Mouse (Mus musculus): ENCODE measurements around the gene Tinagl1.

Gene Tinagl1

DNA sequence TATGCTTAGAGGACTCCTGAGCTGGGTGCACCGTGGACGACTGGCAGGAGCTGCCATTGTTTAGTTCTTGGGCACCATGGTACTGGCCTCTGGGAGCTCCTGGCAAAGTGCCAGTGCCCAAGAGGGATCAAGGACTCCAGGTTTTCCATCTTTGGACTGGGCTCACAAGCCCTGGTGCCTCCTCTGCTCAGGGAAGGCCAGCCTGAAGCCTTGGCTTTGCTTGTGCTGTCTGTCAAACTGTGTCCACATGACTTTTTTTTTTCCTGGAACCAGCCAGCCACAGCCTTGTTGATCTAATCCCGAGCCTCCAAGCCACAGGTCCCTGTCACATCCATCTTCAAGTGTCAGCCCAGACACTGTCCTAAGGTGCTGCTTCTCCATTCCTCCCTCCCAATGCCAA, 33.1 kb downstream of the Tinagl1 start:
- DNase-seq (ENCODE audit: low read depth, low spot score) = no peak

DNA sequence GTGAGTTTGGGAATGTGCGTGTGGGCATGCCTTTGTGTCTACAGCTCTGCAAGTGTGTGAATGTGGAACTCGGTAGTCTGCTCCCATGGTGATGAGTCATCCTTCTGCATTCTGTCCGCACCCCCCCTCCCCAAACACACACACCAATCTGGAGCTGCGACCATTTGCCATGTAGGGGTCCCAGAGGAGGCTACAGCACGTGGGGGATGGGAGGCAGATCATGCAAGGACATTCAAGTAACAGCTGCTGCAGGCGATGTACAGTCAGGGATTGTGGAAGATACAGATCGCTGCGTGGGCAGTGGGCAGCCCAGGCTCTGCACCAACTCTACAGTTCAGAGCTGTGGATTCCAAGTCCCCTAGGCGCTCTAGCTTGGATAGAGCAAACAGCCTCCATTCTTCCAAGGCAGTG, 33.9 kb downstream of the Tinagl1 start:
- no peak for DNase-seq (ENCODE audit: low read depth, low spot score)

DNA sequence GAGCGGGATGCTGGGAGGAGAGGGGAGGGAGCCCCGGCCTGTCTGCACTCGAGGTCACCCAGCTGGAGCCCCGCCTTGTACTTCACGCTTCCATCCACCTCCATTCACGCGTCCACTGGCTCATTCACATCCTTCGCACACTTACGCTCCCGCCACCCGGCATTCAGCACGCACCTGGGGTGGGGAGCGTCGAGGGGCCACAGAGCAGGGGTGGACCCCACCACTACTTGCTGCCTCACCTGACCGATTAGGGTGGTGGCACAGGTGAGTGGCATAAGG, 35.8 kb downstream of the Tinagl1 start, which contains the start of gene Hcrtr1:
Gene Hcrtr1, minus strand, starts transcription at position 146 of the 279 bp plus-strand sequence.
- DNase-seq (ENCODE audit: low read depth, low spot score) = no peak

DNA sequence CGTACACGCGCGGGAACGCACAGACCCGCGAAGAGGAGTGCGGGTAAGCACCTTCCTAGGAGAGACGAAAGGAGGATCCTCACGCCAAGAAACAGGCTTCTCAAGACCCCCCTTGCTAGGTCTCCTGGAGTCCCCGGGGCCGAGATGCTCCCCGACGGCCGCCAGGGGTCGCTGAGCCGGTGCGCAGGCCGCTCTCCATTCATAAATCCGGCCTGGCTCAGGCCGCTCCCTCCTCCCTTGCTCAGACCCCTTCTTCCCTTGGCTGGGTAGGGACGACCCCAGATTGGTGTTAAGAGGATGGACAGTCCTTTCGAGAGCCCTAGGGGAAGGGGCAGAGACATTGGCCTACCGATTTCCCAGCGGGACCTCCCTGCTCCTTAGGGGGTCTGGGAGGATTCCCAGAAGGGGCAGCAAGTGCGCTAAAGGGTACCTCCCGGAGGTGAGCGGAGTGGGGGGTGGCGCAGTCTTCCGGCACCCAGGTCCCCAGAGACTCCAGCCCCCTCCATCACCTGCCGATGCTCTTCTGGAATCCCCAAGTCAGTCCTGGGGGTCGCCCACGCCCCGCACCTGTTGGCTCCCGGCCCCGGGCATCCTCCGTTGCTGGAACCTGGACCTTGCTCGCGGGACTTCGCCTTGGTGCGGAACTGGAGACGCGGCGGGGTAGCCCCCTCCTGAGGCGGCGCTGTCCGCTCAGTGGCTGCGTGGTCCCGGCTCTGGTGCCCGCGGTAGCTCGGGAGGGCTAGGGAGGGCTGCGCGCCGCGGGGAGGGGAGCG, 36.3 kb downstream of the Tinagl1 start:
- peak; percentile 24 for DNase-seq (ENCODE audit: low read depth, low spot score)

DNA sequence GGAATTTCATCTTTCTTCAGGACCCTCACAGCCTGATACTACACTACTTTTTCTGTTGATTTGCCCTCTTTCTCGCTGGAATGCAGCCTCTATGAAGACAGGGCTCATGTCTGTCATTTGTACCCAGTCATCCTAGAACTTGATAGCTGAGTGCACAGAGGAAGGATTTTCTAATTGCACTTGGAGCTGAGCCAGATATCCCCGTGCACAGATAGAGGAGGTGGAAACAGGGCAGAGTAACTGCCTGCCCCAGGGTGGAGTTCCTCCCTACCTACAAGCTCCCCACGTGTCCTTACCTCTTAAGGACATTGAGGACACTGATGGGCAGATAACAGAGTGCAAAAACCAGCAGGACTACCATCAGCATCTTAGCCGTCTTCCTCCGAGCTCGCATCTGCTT, 41.5 kb downstream of the Tinagl1 start:
- DNase-seq (ENCODE audit: low read depth, low spot score) = no peak

DNA sequence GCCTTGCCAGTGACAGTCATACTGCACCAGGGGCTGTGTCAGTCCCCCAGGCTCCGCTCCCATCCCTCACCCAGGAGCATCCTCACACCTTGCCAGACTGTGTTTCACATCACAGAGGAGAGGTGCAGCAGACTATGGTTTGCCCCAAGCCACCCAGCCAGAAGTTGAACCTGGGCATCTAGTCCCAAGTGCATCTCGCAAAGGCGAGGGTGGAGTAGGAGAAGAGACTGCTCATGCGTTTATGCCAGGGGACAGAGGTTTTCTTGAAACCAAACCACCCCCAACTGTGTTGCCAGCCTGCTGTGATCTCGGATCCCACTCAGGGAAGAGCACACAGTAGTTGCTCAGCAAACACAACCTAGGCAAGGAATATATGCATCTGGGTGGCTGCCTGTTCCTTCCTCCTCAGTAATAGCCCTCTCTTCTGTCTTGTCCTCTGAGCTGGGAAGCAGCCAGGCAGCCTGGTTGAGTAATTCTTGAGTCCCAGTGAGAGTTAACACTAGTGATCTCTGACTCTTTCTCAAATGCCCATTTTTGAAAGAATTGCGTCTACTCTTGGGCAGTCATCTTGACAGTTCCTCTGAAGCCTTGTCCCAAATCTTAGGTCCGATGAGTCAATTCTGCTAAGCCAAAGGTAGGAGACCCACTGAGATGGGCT, 43.3 kb downstream of the Tinagl1 start:
- DNase-seq (ENCODE audit: low read depth, low spot score) = no peak

DNA sequence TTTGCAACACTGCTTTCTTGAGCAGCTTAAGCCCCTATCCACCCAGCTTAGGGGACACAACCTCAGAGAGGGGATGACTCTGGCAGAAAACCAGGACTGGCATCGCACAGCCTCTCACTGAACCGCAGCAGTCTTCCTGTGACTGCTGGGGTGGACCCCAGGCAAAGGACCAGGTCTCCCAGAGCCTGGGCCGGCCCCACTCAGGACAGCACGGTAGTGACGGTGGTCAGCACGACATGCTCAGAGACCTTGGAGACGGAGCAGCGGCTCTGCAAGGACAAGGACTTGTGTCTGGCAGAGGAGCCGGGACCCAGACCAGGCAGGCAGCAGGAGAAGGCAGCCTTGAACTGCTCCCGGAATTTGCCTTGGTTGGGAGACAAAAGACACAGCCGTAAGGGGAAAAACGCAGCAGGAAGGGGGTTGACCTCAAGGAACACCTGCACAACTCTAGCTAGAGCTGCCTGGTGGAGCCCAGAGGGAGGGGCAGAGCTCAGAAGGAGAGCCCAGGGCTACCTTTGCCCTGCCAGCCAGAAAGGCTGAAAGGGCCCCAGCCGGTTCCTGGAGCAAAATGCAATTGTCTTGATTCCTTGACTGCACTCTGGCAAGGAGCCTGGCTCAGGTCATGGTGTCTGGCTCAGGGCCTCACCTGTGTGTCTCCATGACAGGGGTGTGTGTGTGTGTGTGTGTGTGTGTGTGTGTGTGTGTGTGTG, 44.1 kb downstream of the Tinagl1 start:
- no peak for DNase-seq (ENCODE audit: low read depth, low spot score)

DNA sequence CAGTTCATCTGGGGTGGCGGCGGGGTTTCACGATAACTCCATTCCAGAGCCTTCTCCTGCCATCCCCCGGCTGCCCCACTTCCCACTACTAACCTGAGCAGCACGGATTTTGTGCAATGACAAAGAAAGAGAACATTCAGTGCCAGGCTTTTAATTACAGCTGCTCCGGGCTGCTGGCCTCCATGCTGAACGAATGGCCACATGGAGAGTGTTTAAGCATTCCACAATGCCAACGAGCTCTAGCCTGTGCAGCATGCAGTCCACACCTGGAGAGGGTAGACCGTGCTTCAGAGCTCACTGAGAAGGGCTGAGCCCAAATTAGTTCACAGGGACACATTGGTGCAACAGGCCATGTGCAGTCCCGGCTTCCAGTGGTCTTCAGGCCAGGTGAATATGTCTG, 44.8 kb downstream of the Tinagl1 start:
- no peak for DNase-seq (ENCODE audit: low read depth, low spot score)

DNA sequence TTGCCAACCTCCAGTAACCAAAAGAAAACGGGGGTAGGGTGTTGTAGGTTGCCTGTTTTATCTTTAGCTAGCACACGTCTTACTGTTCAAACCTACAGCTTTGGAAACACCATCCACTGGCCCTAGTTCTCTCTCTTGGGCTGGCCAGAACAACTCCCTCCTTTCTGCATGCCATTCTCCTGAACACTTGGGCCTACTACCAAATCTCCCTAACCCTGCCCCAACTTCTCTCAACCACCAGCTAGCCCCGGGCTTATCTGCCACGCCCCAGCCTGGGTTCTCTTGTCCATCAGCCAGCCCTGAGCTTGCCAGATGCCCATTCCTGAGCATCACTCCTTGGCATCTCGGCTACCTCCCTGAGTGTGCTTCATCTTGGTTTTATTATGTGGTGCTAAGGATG, 46.0 kb downstream of the Tinagl1 start:
- no peak for DNase-seq (ENCODE audit: low read depth, low spot score)

DNA sequence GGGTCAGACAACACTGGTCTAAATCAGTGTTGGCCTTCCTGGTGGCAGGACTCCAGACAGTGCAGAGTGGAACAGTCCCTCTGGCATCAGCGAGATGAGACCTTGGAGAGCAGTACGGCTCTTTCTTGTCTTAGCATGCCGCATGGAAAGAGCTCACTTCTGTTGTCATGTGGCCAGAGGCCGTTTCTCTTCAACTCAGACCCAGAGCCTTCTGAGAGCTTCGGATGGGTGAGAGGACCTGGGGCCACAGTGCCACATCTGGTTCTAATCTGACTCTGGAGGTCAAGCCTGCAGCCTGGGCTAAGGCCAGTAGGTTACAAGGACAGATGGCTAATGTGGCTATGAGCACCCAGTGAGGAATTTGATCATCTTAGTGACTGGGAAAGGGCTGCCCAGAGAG, 49.0 kb downstream of the Tinagl1 start:
- no peak for DNase-seq (ENCODE audit: low read depth, low spot score)

DNA sequence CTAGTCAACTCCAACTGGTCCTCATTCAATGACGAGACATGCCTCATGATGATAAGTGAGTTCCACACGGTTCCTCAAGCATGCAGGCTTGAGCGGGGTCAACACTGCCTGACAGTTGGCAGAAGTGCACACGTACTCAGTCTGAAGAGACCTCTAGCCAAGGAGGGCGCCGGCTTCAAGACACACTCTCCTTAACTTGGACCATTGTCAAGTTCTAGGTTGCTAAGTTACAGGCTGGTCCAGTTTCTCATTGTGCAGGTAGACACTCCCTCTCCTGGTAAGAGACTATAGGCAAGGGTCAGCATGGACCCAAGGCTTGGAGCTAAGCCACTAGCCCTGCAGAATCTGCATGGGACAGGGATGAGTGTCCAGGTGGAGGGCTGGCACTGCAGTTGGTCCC, 49.8 kb downstream of the Tinagl1 start:
- no peak for DNase-seq (ENCODE audit: low read depth, low spot score)

DNA sequence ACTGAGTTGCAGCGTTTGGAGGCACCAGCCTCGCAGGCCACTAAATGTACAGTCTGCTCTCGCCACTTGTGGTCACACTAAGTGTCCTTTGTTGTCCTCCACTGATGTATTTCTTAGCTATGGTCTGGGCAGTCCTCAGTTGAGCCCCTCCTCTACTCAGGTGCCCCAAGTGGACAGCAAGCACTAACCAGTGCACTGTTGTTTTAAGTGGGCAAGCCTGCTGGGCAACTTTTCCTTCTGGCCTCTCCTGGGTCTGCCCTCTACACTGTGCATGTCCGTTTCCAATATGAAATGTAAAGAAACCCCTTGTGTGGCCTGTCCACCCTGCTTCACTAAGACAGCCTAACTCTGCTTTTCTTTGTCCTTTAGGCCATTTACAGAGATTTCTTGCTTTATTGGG, 50.8 kb downstream of the Tinagl1 start:
- no peak for DNase-seq (ENCODE audit: low read depth, low spot score)

DNA sequence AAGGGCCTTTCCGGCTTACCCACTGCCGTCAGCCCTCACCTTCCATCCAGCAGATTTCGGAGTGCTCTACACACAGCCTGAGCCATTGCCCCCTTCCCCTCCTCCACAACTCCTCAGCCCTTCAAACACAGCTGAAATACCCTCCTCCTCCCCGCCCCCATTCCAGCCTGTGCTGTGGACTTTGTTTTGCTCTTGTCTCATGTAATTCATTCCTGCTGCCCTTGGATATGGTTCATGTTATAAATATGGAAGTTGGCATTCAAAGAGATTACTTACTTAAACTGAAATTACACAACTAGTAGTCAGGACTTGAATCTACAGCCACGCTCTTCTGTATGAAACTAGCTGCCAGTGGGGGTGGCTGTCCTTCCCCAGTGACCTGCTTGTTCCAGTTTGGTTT, 51.9 kb downstream of the Tinagl1 start:
- DNase-seq (ENCODE audit: low read depth, low spot score) = no peak

DNA sequence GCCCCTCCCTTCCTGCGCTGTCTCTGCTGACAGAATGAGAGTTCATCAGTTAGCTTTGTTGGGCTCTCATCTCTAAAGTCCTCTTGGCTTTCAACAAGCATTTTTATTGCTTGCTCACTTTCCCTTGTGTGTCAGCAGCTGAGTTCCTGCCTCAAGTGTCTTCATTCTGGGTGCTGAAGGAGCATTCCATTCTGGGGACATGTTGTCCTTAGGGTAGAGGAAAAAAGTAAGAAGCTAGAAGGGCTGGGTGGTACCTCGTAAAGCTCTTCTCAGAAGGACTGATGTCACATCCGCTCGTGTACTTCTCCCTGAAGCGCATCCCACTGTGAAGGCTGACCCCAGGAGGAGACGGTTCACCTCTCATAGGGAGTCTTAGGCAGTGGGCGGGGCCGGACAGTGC, 53.4 kb downstream of the Tinagl1 start:
- no peak for DNase-seq (ENCODE audit: low read depth, low spot score)

DNA sequence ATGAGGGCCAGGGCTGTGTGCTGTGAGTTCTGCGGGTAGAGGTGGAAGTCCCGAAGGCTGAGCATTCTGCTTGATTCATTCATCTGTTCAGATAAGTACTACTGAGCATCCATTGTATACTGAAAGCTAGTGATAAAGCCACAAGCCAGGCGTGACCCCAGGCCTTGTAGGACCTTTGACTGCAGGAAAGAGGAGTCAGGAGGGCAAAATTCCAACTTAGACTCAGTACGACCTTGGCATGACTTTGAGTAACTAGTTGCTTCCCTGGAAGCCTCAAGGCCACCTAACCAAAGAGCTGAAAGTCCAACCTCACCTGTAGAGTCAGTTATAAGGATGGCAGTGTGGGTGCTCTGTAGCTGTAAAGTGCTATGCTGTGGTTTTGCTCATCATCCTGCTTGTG, 54.2 kb downstream of the Tinagl1 start:
- DNase-seq (ENCODE audit: low read depth, low spot score) = no peak
